ENCODE assay signal across 20 mouse cellular contexts in the genomic region with DNA sequence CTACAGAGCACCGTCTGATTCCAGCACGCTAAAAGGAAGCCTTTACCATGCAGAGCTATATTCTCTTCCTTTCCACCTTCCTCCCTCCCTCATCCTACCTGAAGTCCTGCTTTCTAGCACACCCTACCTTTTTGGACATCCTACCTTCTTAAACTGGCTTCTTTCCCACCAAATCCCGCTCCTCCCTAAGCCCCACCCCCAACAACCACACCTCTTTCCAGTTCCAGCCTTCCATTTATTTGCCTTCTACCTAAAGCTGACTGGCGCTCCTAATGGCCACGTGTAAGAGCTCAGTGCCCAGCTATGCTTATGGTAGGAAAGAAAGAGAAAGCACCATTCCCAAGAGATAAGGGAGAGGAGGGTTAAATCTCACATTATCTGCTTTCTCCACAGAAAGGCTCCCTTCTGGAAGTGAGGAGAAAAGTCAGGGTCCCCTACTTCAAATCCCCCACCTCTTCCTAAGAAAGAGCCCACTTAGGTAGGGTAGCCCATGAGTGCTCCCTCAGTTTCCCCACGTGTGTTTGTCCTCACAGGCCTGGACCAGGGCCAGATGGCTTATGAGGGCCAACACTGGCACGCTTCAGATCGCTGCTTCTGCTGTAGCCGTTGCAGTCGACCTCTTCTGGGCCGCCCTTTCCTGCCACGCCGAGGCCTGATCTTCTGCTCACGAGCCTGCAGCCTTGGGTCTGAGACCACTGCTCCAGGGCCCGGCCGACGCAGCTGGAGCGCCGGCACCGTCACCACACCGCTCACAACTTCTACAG. TPM values are rescaled to one million over a fixed set of nuclear protein-coding genes. Genes with fewer than 3 reads are reported as not detected.
"Had no signal": no experiment of that assay in that cellular context is flagged by ENCODE, and none has a peak within 500 bp of the region (broad histone marks: within the 10 kb centered on the region; RNA-seq: fewer than 3 reads in every experiment).

No protein-coding gene starts in this region.

- H3K27ac ChIP-seq: kidney, postnatal 0 days; layer of hippocampus, adult 2 months; left cerebral cortex, adult 2 months; limb, embryonic 12.5 days; limb, embryonic 15.5 days; liver, embryonic 14.5 days; macrophage; midbrain, embryonic 12.5 days; midbrain, embryonic 15.5 days; neural tube, embryonic 13.5 days had no signal

- H3K4me3 ChIP-seq: layer of hippocampus, adult 2 months; left cerebral cortex, adult 2 months; limb, embryonic 12.5 days; limb, embryonic 15.5 days; midbrain, embryonic 12.5 days; midbrain, embryonic 15.5 days; neural tube, embryonic 13.5 days had no signal

- DNase-seq: kidney, adult 2 months; kidney, postnatal 25 days; layer of hippocampus, adult 9-11 months; layer of hippocampus, postnatal 36 days; liver, postnatal 0 days; lung, embryonic 14.5 days; right cerebral cortex, postnatal 4 days; thymus, postnatal 36 days had no signal

- H3K36me3 ChIP-seq: midbrain, embryonic 12.5 days; midbrain, embryonic 15.5 days; neural tube, embryonic 13.5 days had no signal

- H3K4me1 ChIP-seq: limb, embryonic 12.5 days; limb, embryonic 15.5 days; midbrain, embryonic 12.5 days; midbrain, embryonic 15.5 days had no signal

- H3K27me3 ChIP-seq: limb, embryonic 12.5 days; limb, embryonic 15.5 days; midbrain, embryonic 12.5 days; midbrain, embryonic 15.5 days; neural tube, embryonic 13.5 days had no signal

- H3K9me3 ChIP-seq: limb, embryonic 12.5 days; limb, embryonic 15.5 days; midbrain, embryonic 12.5 days; midbrain, embryonic 15.5 days; neural tube, embryonic 13.5 days had no signal

RNA-seq across cellular contexts. Expression of a gene that starts 15.1 kb away (rescaled TPM):
- total RNA-seq: neutrophil, adult 5-6 weeks had no signal
- polyA plus RNA-seq: limb, embryonic 12.5 days; liver, embryonic 11.5 days had no signal
